Comparison of ENCODE assay signal across 13 mouse cellular contexts in genomic region chr19:40570726-40571125, GRCm38 (mm10). TPM values are rescaled to one million over a fixed set of nuclear protein-coding genes. Genes with fewer than 3 reads are reported as not detected.
DNase-seq lines count a peak whose midpoint lies in the region; ATAC-seq and TF ChIP-seq lines count a peak whose summit lies in the region.
"Had no signal": no experiment of that assay in that cellular context is flagged by ENCODE, and none has a peak within 500 bp of the region (broad histone marks: within the 10 kb centered on the region; RNA-seq: fewer than 3 reads in every experiment).

No protein-coding gene starts in this region.

- peaks cover 100% of the 10 kb centered on the region for H3K36me3 ChIP-seq in heart, embryonic 13.5 days
- H3K36me3 ChIP-seq in kidney, adult 2 months (ENCODE audit: control insufficient read depth, insufficient read depth, low read length) = no peaks in the 10 kb centered on the region
- H3K36me3 ChIP-seq in small intestine, adult 2 months (ENCODE audit: control insufficient read depth, insufficient read depth, low read length) = peaks cover 54% of the 10 kb centered on the region

- H3K9me3 ChIP-seq in heart, embryonic 13.5 days = peaks cover 15% of the 10 kb centered on the region

- no peaks in the 10 kb centered on the region for H3K27me3 ChIP-seq in heart, embryonic 13.5 days (replicated peaks)
- no peaks in the 10 kb centered on the region for H3K27me3 ChIP-seq in kidney, adult 2 months (replicated peaks; ENCODE audit: control insufficient read depth, insufficient read depth, low read length)
- no peaks in the 10 kb centered on the region for H3K27me3 ChIP-seq in small intestine, adult 2 months (ENCODE audit: control insufficient read depth, insufficient read depth, low read length)
- H3K27me3 ChIP-seq: embryonic facial prominence, embryonic 15.5 days had no signal

- no peak overlapping the region for H3K4me2 ChIP-seq in heart, embryonic 13.5 days
- H3K4me2 ChIP-seq: embryonic facial prominence, embryonic 15.5 days had no signal

- no peak overlapping the region for H3K27ac ChIP-seq in heart, embryonic 13.5 days (replicated peaks)
- H3K27ac ChIP-seq in kidney, adult 2 months (ENCODE audit: insufficient read depth, low read depth, low read length) = no peak overlapping the region
- H3K27ac ChIP-seq in small intestine, adult 2 months (ENCODE audit: insufficient read depth, low read depth, low read length) = peak overlapping the region; percentile 51; the same call in 1 of the 2 replicates
- H3K27ac ChIP-seq: embryonic facial prominence, embryonic 15.5 days had no signal

- peak; percentile 37; the same call in 1 of the 2 replicates for ATAC-seq in heart, embryonic 13.5 days (ENCODE audit: extremely low read depth, insufficient number of reproducible peaks, low FRiP score, low TSS enrichment)

- peak; percentile 79 to 89 for DNase-seq in adrenal gland, adult (ENCODE audit: inconsistent age in 2 of 2, low spot score in 1 of 2)
- DNase-seq in adrenal gland, postnatal 4 days (ENCODE audit: low spot score in 2 of 2) = no peak
- DNase-seq in kidney, adult 2 months = peak; percentile 82
- no peak for DNase-seq in thymus, adult 18-20 months
- no peak for DNase-seq in thymus, postnatal 36 days
- no peak for DNase-seq in embryo, embryonic 10 days (ENCODE audit: low spot score)
- DNase-seq: cerebellum, adult 9-10 months; right cerebral cortex, postnatal 25 days; thymus, postnatal 25 days had no signal

- WGBS in heart, embryonic 13.5 days = 72% methylated on average over 9 of the region's 9 CpGs
- 47% methylated on average over 9 of the region's 9 CpGs for WGBS in kidney, adult 2 months
- 35% methylated on average over 9 of the region's 9 CpGs for WGBS in small intestine, adult 2 months

- peaks cover 11% of the 10 kb centered on the region; the same call in 1 of the 2 replicates for H3K4me1 ChIP-seq in heart, embryonic 13.5 days
- H3K4me1 ChIP-seq in kidney, adult 2 months (ENCODE audit: control insufficient read depth, insufficient read depth, low read length) = no peaks in the 10 kb centered on the region
- peaks cover 15% of the 10 kb centered on the region for H3K4me1 ChIP-seq in small intestine, adult 2 months (ENCODE audit: control insufficient read depth, insufficient read depth, insufficient read length, low read length)
- H3K4me1 ChIP-seq: embryonic facial prominence, embryonic 15.5 days had no signal

- H3K9ac ChIP-seq in heart, embryonic 13.5 days = no peak overlapping the region
- H3K9ac ChIP-seq: embryonic facial prominence, embryonic 15.5 days had no signal

- H3K4me3 ChIP-seq in heart, embryonic 13.5 days = no peak overlapping the region
- H3K4me3 ChIP-seq in kidney, adult 2 months (ENCODE audit: insufficient read depth, low read depth, low read length) = no peak overlapping the region
- no peak overlapping the region for H3K4me3 ChIP-seq in small intestine, adult 2 months (ENCODE audit: low read depth, low read length)
- H3K4me3 ChIP-seq: embryonic facial prominence, embryonic 15.5 days had no signal

- no peak for TF ChIP-seq CTCF in kidney, adult 2 months (conservative IDR thresholded peaks at IDR 0.05; ENCODE audit: insufficient read depth, insufficient read length, low read depth, low read length)
- TF ChIP-seq CTCF in small intestine, adult 2 months (IDR thresholded peaks at IDR 0.05; ENCODE audit: extremely low read depth, insufficient read length, insufficient replicate concordance, low read depth, low read length) = no peak

- TF ChIP-seq POLR2A in kidney, adult 2 months (IDR thresholded peaks at IDR 0.05; ENCODE audit: low read depth, low read length) = no peak
- no peak for TF ChIP-seq POLR2A in small intestine, adult 2 months (IDR thresholded peaks at IDR 0.05; ENCODE audit: low read depth, low read length)

RNA-seq across cellular contexts. Expression of gene Aldh18a1, which starts 17.5 kb away (rescaled TPM):
- total RNA-seq in adrenal gland, postnatal 4 days (2021) = 10 to 100 TPM; 27.7 to 38.2 TPM
- polyA plus RNA-seq in heart, embryonic 13.5 days (2015; fragmentation: Nextera tagmentation; extraction: Ambion mirVana) = 40.7 and 42.0 TPM in 2 replicates
- 3.5 and 4.1 TPM in 2 replicates for polyA plus RNA-seq in kidney, adult 2 months (2012; rRNA removed)
- 34.4 and 87.3 TPM in 2 replicates for polyA plus RNA-seq in small intestine, adult 2 months (2012; rRNA removed)

RNA-seq across cellular contexts. Expression of gene Tctn3, which starts 41.3 kb away (rescaled TPM):
- 1 to 10 TPM; 9.1 to 9.3 TPM for total RNA-seq in adrenal gland, postnatal 4 days (2021)
- 8.1 and 9.6 TPM in 2 replicates for polyA plus RNA-seq in heart, embryonic 13.5 days (2015; fragmentation: Nextera tagmentation; extraction: Ambion mirVana)
- 8.6 and 8.9 TPM in 2 replicates for polyA plus RNA-seq in kidney, adult 2 months (2012; rRNA removed)
- 3.7 and 4.0 TPM in 2 replicates for polyA plus RNA-seq in small intestine, adult 2 months (2012; rRNA removed)

RNA-seq across cellular contexts. Expression of gene Entpd1, which starts 41.4 kb away (rescaled TPM):
- total RNA-seq in adrenal gland, postnatal 4 days (2021) = 10 to 100 TPM; 34.7 to 37.2 TPM
- polyA plus RNA-seq in heart, embryonic 13.5 days (2015; fragmentation: Nextera tagmentation; extraction: Ambion mirVana) = 8.0 and 9.2 TPM in 2 replicates
- polyA plus RNA-seq in kidney, adult 2 months (2012; rRNA removed) = 8.0 and 8.4 TPM in 2 replicates
- polyA plus RNA-seq in small intestine, adult 2 months (2012; rRNA removed) = 3.1 and 4.6 TPM in 2 replicates
- polyA plus RNA-seq: G1E had no signal

RNA-seq across cellular contexts. Expression of gene Sorbs1, which starts 57.1 kb away (rescaled TPM):
- 10 to 100 TPM; 59.6 to 69.4 TPM for total RNA-seq in adrenal gland, postnatal 4 days (2021)
- 65.4 and 74.3 TPM in 2 replicates for polyA plus RNA-seq in heart, embryonic 13.5 days (2015; fragmentation: Nextera tagmentation; extraction: Ambion mirVana)
- 43.5 and 52.5 TPM in 2 replicates for polyA plus RNA-seq in kidney, adult 2 months (2012; rRNA removed)
- 8.8 and 13.2 TPM in 2 replicates for polyA plus RNA-seq in small intestine, adult 2 months (2012; rRNA removed)

Comparison
In these comparisons a context has a peak if more than half of its experiments do, and no peak if none do; other contexts are left out.
1. DNase-seq: peak in adrenal gland, adult (2 of 2) and kidney, adult 2 months (single experiment); none in adrenal gland, postnatal 4 days (0 of 2), thymus, adult 18-20 months (0 of 2), thymus, postnatal 36 days (0 of 2) and embryo, embryonic 10 days (single experiment).